Mouse (Mus musculus) cortical plate, adult 2 months (tissue): ENCODE data around the gene Sox10.

Experiments used
- CTCF ChIP-seq: fragments of 200-500 bp; IDR thresholded peaks from 2 replicates; pipeline ENCODE4 v1.5.1; 2011; ENCODE audit warnings: mild to moderate bottlenecking, control low read depth, low read length; ENCODE audit not compliant: insufficient read depth; ENCODE audit errors: extremely low read depth
- POLR2A ChIP-seq: fragments of 200-500 bp; IDR thresholded peaks from 2 replicates; pipeline ENCODE4 v1.6.1; 2011; ENCODE audit warnings: mild to moderate bottlenecking, low read length, control low read depth; ENCODE audit not compliant: insufficient read depth; ENCODE audit errors: extremely low read depth

GRCm38 (mm10) chr15:79191426-79191825, 26.4 kb upstream of the Sox10 start:
- TF ChIP-seq CTCF: no peak
- no peak for TF ChIP-seq POLR2A
